Mouse (Mus musculus) limb, embryonic 10.5 days (tissue): ENCODE results near the gene Iqck. TPM values are rescaled to one million over a fixed set of nuclear protein-coding genes. Genes with fewer than 3 reads are reported as not detected.

Experiments used
- DNase-seq: peaks from one replicate; pipeline ENCODE4 v3.0.0-alpha.2; 2017; ENCODE audit warnings: low spot score
- H3K27ac ChIP-seq: fragments of 300-500 bp; sonication (generic); 2 replicates; pipeline ENCODE4 v1.5.1; 2016; ENCODE audit warnings: mild to moderate bottlenecking
- H3K27me3 ChIP-seq: fragments of 300-500 bp; sonication (generic); 2 replicates; pipeline ENCODE4 v1.6.1; 2016; ENCODE audit warnings: low read depth, mild to moderate bottlenecking; ENCODE audit not compliant: poor library complexity, severe bottlenecking
- H3K36me3 ChIP-seq: fragments of 300-500 bp; sonication (generic); 2 replicates; pipeline ENCODE4 v1.6.1; 2016; ENCODE audit warnings: mild to moderate bottlenecking, moderate library complexity
- H3K4me1 ChIP-seq: fragments of 300-500 bp; sonication (generic); 2 replicates; pipeline ENCODE4 v1.6.1; 2016
- H3K4me3 ChIP-seq: fragments of 300-500 bp; sonication (generic); 2 replicates; pipeline ENCODE4 v1.5.1; 2016; ENCODE audit warnings: mild to moderate bottlenecking, moderate library complexity
- H3K9me3 ChIP-seq: fragments of 300-500 bp; sonication (generic); replicated peaks from 2 replicates; pipeline ENCODE4 v1.6.1; 2016; ENCODE audit warnings: mild to moderate bottlenecking
- WGBS: fragments of 180-500 bp; shearing (Covaris S2); methylation state at CpG from one replicate; pipeline ENCODE4 v1.1.7; 2016; 5-methylcytosine and 5-hydroxymethylcytosine counted together
- polyA plus RNA-seq: library from polyadenylated mRNA; unstranded; fragments of >200 nt; fragmentation: Nextera tagmentation; extraction: Ambion mirVana; gene quantifications from 2 replicates; pipeline ENCODE4 v1.2.1, GENCODE M21; 2016

Gene Iqck
- polyA plus RNA-seq, 1 experiment from 2014 or later: 1.8 TPM

DNA sequence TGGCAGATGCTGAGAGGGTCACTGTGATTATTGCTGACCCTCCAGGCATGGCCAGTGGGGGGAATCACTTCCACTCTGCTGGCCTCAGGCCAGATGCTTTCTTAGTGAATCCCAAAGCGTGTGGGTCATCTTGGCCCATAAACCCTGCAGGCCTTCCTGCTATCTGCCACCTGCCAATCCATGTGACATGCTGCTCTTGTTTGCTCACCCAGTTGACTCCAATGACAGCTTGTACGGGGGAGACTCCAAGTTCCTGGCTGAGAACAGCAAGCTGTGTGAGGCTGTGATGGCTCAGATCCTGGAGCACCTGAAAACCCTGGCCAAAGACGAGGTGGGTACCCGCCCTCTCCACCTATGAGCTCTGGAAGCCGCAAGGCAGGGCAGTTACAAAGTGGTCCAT lies 17.7 kb upstream of the Iqck start:
- Histone ChIP-seq H3K9me3 (no peaks in the 10 kb centered on the region), H3K27ac (no peak overlapping the region), H3K36me3 (peaks cover 92% of the 10 kb centered on the region), H3K4me3 (no peak overlapping the region), H3K27me3 (no peaks in the 10 kb centered on the region), H3K4me1 (no peaks in the 10 kb centered on the region)
- no peak for DNase-seq
- WGBS: 92% methylated on average over 5 of the region's 5 CpGs

GRCm38 (mm10) chr7:118841030-118841745 lies 14.4 kb upstream of the Iqck start:
- 81% methylated on average over 8 of the region's 8 CpGs for WGBS

GRCm38 (mm10) chr7:118841796-118842195 lies 13.8 kb upstream of the Iqck start:
- Histone ChIP-seq H3K4me3 (no peak overlapping the region), H3K9me3 (no peaks in the 10 kb centered on the region), H3K4me1 (no peaks in the 10 kb centered on the region), H3K27ac (no peak overlapping the region), H3K27me3 (no peaks in the 10 kb centered on the region), H3K36me3 (peaks cover 94% of the 10 kb centered on the region)
- WGBS: 52% methylated on average over 1 of the region's 1 CpGs
- DNase-seq: no peak

More at GRCm38 (mm10) chr7:118841030-118841745, 14.4 kb upstream of the Iqck start:
- H3K36me3 ChIP-seq: peaks cover 94% of the 10 kb centered on the region
- H3K4me3 ChIP-seq: no peak overlapping the region
- no peaks in the 10 kb centered on the region for H3K9me3 ChIP-seq
- H3K27ac ChIP-seq: no peak overlapping the region
- no peaks in the 10 kb centered on the region for H3K27me3 ChIP-seq
- no peaks in the 10 kb centered on the region for H3K4me1 ChIP-seq
- DNase-seq: no peak

DNA sequence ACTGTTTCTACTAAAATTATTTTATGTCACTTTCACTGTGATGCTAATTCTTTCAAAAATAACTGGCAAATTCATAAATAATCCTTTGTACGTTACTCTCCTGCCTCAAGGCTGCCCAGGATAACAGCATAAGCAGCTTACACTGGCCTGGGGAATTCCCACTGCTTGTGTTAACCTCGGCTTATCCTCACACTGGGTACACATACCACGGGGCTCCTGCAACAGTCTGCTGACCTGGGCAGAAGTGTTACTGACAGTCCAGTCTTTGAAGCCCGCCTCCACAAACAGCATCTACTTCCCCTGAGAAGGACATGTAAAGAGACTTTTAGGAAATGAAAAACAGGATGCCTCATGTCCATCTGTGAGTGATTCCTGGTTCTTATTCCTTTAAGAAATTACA lies 12.6 kb upstream of the Iqck start:
- Histone ChIP-seq H3K27me3 (no peaks in the 10 kb centered on the region), H3K36me3 (peaks cover 96% of the 10 kb centered on the region), H3K4me3 (no peak overlapping the region), H3K4me1 (no peaks in the 10 kb centered on the region), H3K27ac (no peak overlapping the region), H3K9me3 (no peaks in the 10 kb centered on the region)
- 88% methylated on average over 4 of the region's 4 CpGs for WGBS
- DNase-seq: no peak

GRCm38 (mm10) chr7:118845141-118845540 lies 10.4 kb upstream of the Iqck start:
- no peaks in the 10 kb centered on the region for H3K9me3 ChIP-seq
- no peak for DNase-seq
- 89% methylated on average over 5 of the region's 5 CpGs for WGBS
- H3K4me3 ChIP-seq: no peak overlapping the region
- no peak overlapping the region for H3K27ac ChIP-seq
- H3K36me3 ChIP-seq: peaks cover 98% of the 10 kb centered on the region
- no peaks in the 10 kb centered on the region for H3K4me1 ChIP-seq
- H3K27me3 ChIP-seq: no peaks in the 10 kb centered on the region

GRCm38 (mm10) chr7:118846329-118846728 lies 9.2 kb upstream of the Iqck start:
- Histone ChIP-seq H3K4me3 (no peak overlapping the region), H3K36me3 (peaks cover 99% of the 10 kb centered on the region), H3K27ac (no peak overlapping the region), H3K9me3 (no peaks in the 10 kb centered on the region), H3K4me1 (no peaks in the 10 kb centered on the region), H3K27me3 (no peaks in the 10 kb centered on the region)
- 95% methylated on average over 4 of the region's 4 CpGs for WGBS
- DNase-seq: no peak

DNA sequence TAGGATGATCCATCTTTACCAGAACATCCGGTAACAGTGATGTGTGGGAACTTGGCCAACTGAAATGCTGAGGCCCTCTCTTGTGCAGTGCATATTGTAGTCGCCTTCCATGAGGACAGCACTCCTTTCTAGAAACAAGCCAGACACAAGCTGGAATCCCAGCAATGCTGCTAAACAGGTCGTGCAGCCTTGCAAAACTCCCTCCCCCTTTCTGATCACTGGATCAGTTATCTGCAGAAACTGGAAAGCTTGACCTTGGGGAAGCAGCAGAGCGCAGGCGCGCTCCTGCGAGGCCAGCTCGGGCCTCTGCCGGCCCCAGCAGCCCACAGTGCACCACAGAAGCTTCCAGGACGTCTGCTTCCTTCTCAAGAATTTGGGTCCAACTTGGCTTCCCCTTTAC lies 6.8 kb upstream of the Iqck start:
- Histone ChIP-seq H3K27ac (no peak overlapping the region), H3K27me3 (no peaks in the 10 kb centered on the region), H3K4me3 (no peak overlapping the region), H3K36me3 (peaks cover 100% of the 10 kb centered on the region), H3K4me1 (no peaks in the 10 kb centered on the region), H3K9me3 (no peaks in the 10 kb centered on the region)
- DNase-seq: no peak
- 86% methylated on average over 10 of the region's 10 CpGs for WGBS

- H3K4me3 ChIP-seq: no peak overlapping the region
- WGBS: 92% methylated on average over 5 of the region's 5 CpGs
- H3K27me3 ChIP-seq: no peaks in the 10 kb centered on the region
Measured at GRCm38 (mm10) chr7:118849543-118850250, 5.9 kb upstream of the Iqck start.

GRCm38 (mm10) chr7:118850676-118851290 lies 4.8 kb upstream of the Iqck start:
- Histone ChIP-seq H3K27me3 (no peaks in the 10 kb centered on the region), H3K36me3 (peaks cover 84% of the 10 kb centered on the region), H3K4me3 (no peak overlapping the region), H3K9me3 (no peaks in the 10 kb centered on the region), H3K4me1 (peaks cover 5% of the 10 kb centered on the region), H3K27ac (no peak overlapping the region)
- no peak for DNase-seq
- WGBS: 88% methylated on average over 9 of the region's 9 CpGs

More at GRCm38 (mm10) chr7:118849543-118850250, 5.9 kb upstream of the Iqck start:
- no peak for DNase-seq
- peaks cover 95% of the 10 kb centered on the region for H3K36me3 ChIP-seq
- H3K4me1 ChIP-seq: peaks cover 3% of the 10 kb centered on the region
- no peak overlapping the region; the same call in 1 of the 2 replicates for H3K27ac ChIP-seq
- no peaks in the 10 kb centered on the region for H3K9me3 ChIP-seq

DNA sequence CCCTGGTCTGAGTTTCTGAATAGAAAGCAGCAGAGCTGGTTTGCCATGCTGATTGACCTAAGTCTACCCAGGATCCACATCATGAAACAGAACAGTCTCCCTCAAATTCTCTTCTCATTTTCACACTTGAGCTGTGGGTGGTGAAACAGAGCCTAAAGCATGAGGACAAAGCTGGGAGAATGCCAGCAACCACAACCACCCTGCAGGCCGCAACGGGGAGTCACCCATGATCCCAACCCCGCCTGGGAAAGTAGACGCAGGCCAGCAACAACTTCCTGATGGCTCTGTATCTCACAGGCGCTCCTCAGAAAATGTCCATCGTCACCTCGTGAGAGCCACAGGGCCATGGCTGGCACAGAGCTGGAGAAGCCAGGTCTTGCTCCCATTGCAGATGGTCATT lies 4.0 kb upstream of the Iqck start:
- WGBS: 93% methylated on average over 7 of the region's 7 CpGs
- no peaks in the 10 kb centered on the region for H3K9me3 ChIP-seq
- peaks cover 76% of the 10 kb centered on the region for H3K36me3 ChIP-seq
- no peak overlapping the region for H3K27ac ChIP-seq
- peaks cover 8% of the 10 kb centered on the region for H3K4me1 ChIP-seq
- no peaks in the 10 kb centered on the region for H3K27me3 ChIP-seq
- H3K4me3 ChIP-seq: no peak overlapping the region
- no peak for DNase-seq

- Histone ChIP-seq H3K36me3 (peaks cover 66% of the 10 kb centered on the region), H3K4me3 (no peak overlapping the region), H3K27ac (no peak overlapping the region), H3K9me3 (no peaks in the 10 kb centered on the region), H3K27me3 (no peaks in the 10 kb centered on the region), H3K4me1 (peaks cover 8% of the 10 kb centered on the region)
- 90% methylated on average over 4 of the region's 4 CpGs for WGBS
- no peak for DNase-seq
Measured at GRCm38 (mm10) chr7:118852611-118853010, 2.9 kb upstream of the Iqck start.

DNA sequence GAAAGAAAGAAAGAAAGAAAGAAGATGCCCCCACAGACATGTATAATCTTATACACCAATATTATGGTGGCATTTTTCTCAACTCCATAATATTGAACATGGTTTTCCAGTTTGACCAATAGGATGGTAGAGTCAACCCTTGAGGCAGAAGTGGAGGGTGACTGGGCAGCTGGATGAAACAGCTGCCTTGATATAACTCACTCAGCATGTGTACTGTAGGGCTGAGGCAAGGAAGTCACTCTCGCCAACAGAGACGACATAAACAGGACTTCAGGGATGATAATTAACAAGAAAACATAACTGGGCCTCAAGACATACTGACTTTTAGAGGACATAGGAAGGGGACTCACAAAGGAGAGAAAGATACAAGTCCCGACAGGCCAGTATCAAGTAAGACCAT lies 946 bp upstream of the Iqck start:
- no peak for DNase-seq
- peaks cover 46% of the 10 kb centered on the region for H3K36me3 ChIP-seq

GRCm38 (mm10) chr7:118855877-118856304 lies 339 bp downstream of the Iqck start, which contains the start of gene Knop1:
Gene Knop1 (minus strand): TSS chr7:118856254.
- DNase-seq: no peak
- H3K27me3 ChIP-seq: no peaks in the 10 kb centered on the region
- H3K9me3 ChIP-seq: no peaks in the 10 kb centered on the region
- peaks cover 33% of the 10 kb centered on the region for H3K36me3 ChIP-seq
- WGBS: under 1% methylated on average over 46 of the region's 46 CpGs
- peaks cover 8% of the 10 kb centered on the region for H3K4me1 ChIP-seq
- H3K27ac ChIP-seq: peak within 1 kb of the TSS; percentile 85
- H3K4me3 ChIP-seq: peak within 1 kb of the TSS; percentile 91

More for the DNA sequence above, 946 bp upstream of the Iqck start:
- Histone ChIP-seq H3K27ac (peak overlapping the region; percentile 85), H3K4me1 (peaks cover 8% of the 10 kb centered on the region), H3K4me3 (peak overlapping the region; percentile 91), H3K27me3 (no peaks in the 10 kb centered on the region), H3K9me3 (no peaks in the 10 kb centered on the region)
- WGBS: 33% methylated on average over 3 of the region's 3 CpGs
